Mouse (Mus musculus): ENCODE results near the gene Bcl7b.

- TF ChIP-seq CTCF (IDR thresholded peaks at IDR 0.05; ENCODE audit: low read depth, low read length) (no peak), POLR2A (IDR thresholded peaks at IDR 0.05; ENCODE audit: extremely low read depth, insufficient read depth, low read length) (no peak)
These were observed 22.1 kb upstream of the Bcl7b start for GRCm38 (mm10) chr5:135145955-135146354.

All from liver, adult 2 months (tissue).